Mouse (Mus musculus) cerebellum, adult 2 months (tissue): Measurements from ENCODE around the gene Gm39115. TPM values are rescaled to one million over a fixed set of nuclear protein-coding genes. Genes with fewer than 3 reads are reported as not detected.
"Not testable (repeated sequence)": the region's sequence is repeated elsewhere in the genome, so short reads cannot be mapped to it uniquely, and the experiment has no call there.

Experiments used
- DNase-seq, 2 experiments: peaks; one replicate each; pipeline ENCODE4 v3.0.0; 2021
- H3K27ac ChIP-seq: fragments of 200-500 bp; 2 replicates; pipeline ENCODE4 v1.5.1; 2012; ENCODE audit warnings: low read length, control low read depth, inconsistent platforms; ENCODE audit not compliant: insufficient read depth
- H3K27me3 ChIP-seq: fragments of 200-500 bp; 2 replicates; pipeline ENCODE4 v1.6.1; 2012; ENCODE audit warnings: inconsistent platforms, mild to moderate bottlenecking, low read length, moderate library complexity; ENCODE audit not compliant: control insufficient read depth, insufficient read depth
- H3K4me1 ChIP-seq: fragments of 200-500 bp; 2 replicates; pipeline ENCODE4 v1.6.1; 2011; ENCODE audit warnings: low read length; ENCODE audit not compliant: control insufficient read depth, insufficient read depth
- H3K4me3 ChIP-seq: fragments of 200-500 bp; replicated peaks from 2 replicates; pipeline ENCODE3; 2011; ENCODE audit warnings: mild to moderate bottlenecking, low read depth, low read length, control low read depth; ENCODE audit not compliant: insufficient read depth
- CTCF ChIP-seq: fragments of 200-500 bp; IDR thresholded peaks from 2 replicates; pipeline ENCODE4 v1.5.1; 2011; ENCODE audit warnings: low read depth, mild to moderate bottlenecking, control low read depth, low read length, moderate library complexity, borderline replicate concordance; ENCODE audit not compliant: insufficient read depth
- POLR2A ChIP-seq: fragments of 200-500 bp; IDR thresholded peaks from 2 replicates; pipeline ENCODE4 v1.6.1; 2011; ENCODE audit warnings: low read length, control low read depth, borderline replicate concordance; ENCODE audit not compliant: insufficient read depth
- WGBS: fragments of 180-500 bp; shearing (Covaris S2); methylation state at CpG from one replicate; pipeline ENCODE4 v1.1.7; 2018; 5-methylcytosine and 5-hydroxymethylcytosine counted together
- polyA plus RNA-seq: library from polyadenylated mRNA; depleted of rRNA; stranded (reverse); fragments of >200 nt; gene quantifications from 2 replicates; pipeline ENCODE4 v1.2.3, GENCODE M21; 2012; rRNA removed

Gene Gm39115
- not detected in 2 replicates for polyA plus RNA-seq

GRCm38 (mm10) chr7:142135934-142136333 is at the start of gene Gm39115:
Gm39115 (minus strand) TSS chr7:142136034.
- not testable (repeated sequence) for DNase-seq, H3K27me3 ChIP-seq, H3K4me1 ChIP-seq, H3K27ac ChIP-seq, H3K4me3 ChIP-seq
- 51% methylated on average over 2 of the region's 2 CpGs for WGBS

- no peak for DNase-seq
- H3K4me1 ChIP-seq: no peaks in the 10 kb centered on the region
- WGBS: 11% methylated on average over 1 of the region's 1 CpGs
- no peak overlapping the region for H3K4me3 ChIP-seq
- TF ChIP-seq CTCF (no peak), POLR2A (no peak)
- no peaks in the 10 kb centered on the region for H3K27me3 ChIP-seq
- no peak overlapping the region for H3K27ac ChIP-seq
These were observed 45.2 kb upstream of the Gm39115 start for GRCm38 (mm10) chr7:142181021-142181420.

GRCm38 (mm10) chr7:142178685-142179084 is 42.9 kb upstream of the Gm39115 start:
- TF ChIP-seq POLR2A (no peak), CTCF (no peak)
- H3K4me3 ChIP-seq: no peak overlapping the region
- 93% methylated on average over 1 of the region's 1 CpGs for WGBS
- H3K27ac ChIP-seq: no peak overlapping the region
- H3K27me3 ChIP-seq: no peaks in the 10 kb centered on the region
- no peak for DNase-seq
- H3K4me1 ChIP-seq: no peaks in the 10 kb centered on the region

- not testable (repeated sequence) for H3K27ac ChIP-seq, H3K27me3 ChIP-seq, H3K4me3 ChIP-seq, H3K4me1 ChIP-seq, DNase-seq
These were observed 40.1 kb upstream of the Gm39115 start, which contains the start of gene Krtap5-2 for GRCm38 (mm10) chr7:142175905-142176304. Krtap5-2 (minus strand) TSS chr7:142176005.

GRCm38 (mm10) chr7:142169836-142170235 is 34.0 kb upstream of the Gm39115 start:
- TF ChIP-seq POLR2A (no peak), CTCF (no peak)
- no peaks in the 10 kb centered on the region for H3K4me1 ChIP-seq
- no peak for DNase-seq
- H3K27me3 ChIP-seq: no peaks in the 10 kb centered on the region
- 53% methylated on average over 3 of the region's 3 CpGs for WGBS
- no peak overlapping the region for H3K4me3 ChIP-seq
- no peak overlapping the region for H3K27ac ChIP-seq

- H3K4me3 ChIP-seq, H3K4me1 ChIP-seq, H3K27ac ChIP-seq: not testable (repeated sequence)
These were observed 29.8 kb upstream of the Gm39115 start, which contains the start of gene Gm4553 for GRCm38 (mm10) chr7:142165639-142166038. Gm4553 (minus strand) TSS chr7:142165739.

GRCm38 (mm10) chr7:142159366-142159765 is 23.5 kb upstream of the Gm39115 start:
- TF ChIP-seq POLR2A: no peak
- H3K4me3 ChIP-seq: no peak overlapping the region
- 86% methylated on average over 3 of the region's 3 CpGs for WGBS
- no peaks in the 10 kb centered on the region for H3K4me1 ChIP-seq
- no peaks in the 10 kb centered on the region for H3K27me3 ChIP-seq
- no peak overlapping the region for H3K27ac ChIP-seq
- DNase-seq: no peak

More at GRCm38 (mm10) chr7:142165639-142166038, 29.8 kb upstream of the Gm39115 start, which contains the start of gene Gm4553:
- DNase-seq, H3K27me3 ChIP-seq: not testable (repeated sequence)

- not testable (repeated sequence) for H3K27me3 ChIP-seq, H3K4me3 ChIP-seq, DNase-seq, H3K4me1 ChIP-seq, H3K27ac ChIP-seq
- 50% methylated on average over 2 of the region's 2 CpGs for WGBS
These were observed 21.2 kb upstream of the Gm39115 start, which contains the start of gene Gm29735 for GRCm38 (mm10) chr7:142157013-142157412. Gm29735 (minus strand) TSS chr7:142157113.

- TF ChIP-seq POLR2A (no peak), CTCF (no peak)
- H3K27me3 ChIP-seq: no peaks in the 10 kb centered on the region
- WGBS: 25% methylated on average over 1 of the region's 1 CpGs
- no peak overlapping the region for H3K27ac ChIP-seq
- no peak for DNase-seq
- no peaks in the 10 kb centered on the region for H3K4me1 ChIP-seq
- no peak overlapping the region for H3K4me3 ChIP-seq
These were observed 19.5 kb upstream of the Gm39115 start for GRCm38 (mm10) chr7:142155308-142155707.
